In genomic region chr16:91224481-91225232, GRCm38 (mm10) we compare ENCODE assay signal across 8 mouse cellular contexts. TPM values are rescaled to one million over a fixed set of nuclear protein-coding genes. Genes with fewer than 3 reads are reported as not detected.
A peak's percentile ranks its signal among the peaks of the same experiment; 100 is the strongest.
DNase-seq lines count a peak whose midpoint lies in the region; ATAC-seq lines count a peak whose summit lies in the region.

No protein-coding gene starts in this region.

- 1% methylated on average over 26 of the region's 26 CpGs for WGBS in lung, embryonic 15.5 days
- WGBS in hindbrain, embryonic 10.5 days, result 1% methylated on average over 26 of the region's 26 CpGs
- 1% methylated on average over 26 of the region's 26 CpGs for whole genome bisulfite sequencing in midbrain, embryonic 10.5 days

- H3K4me3 ChIP-seq in lung, embryonic 15.5 days, result peak overlapping the region; percentile 22
- peak overlapping the region; percentile 46 for H3K4me3 ChIP-seq in hindbrain, embryonic 10.5 days
- peak overlapping the region; percentile 51 for H3K4me3 ChIP-seq in midbrain, embryonic 10.5 days

- H3K27ac ChIP-seq in lung, embryonic 15.5 days, result no peak overlapping the region
- no peak overlapping the region for H3K27ac ChIP-seq in hindbrain, embryonic 10.5 days
- H3K27ac ChIP-seq in midbrain, embryonic 10.5 days (replicated peaks), result peak overlapping the region; percentile 76; the same call in 1 of the 2 replicates

- H3K4me2 ChIP-seq in lung, embryonic 15.5 days, result peak overlapping the region; percentile 50

- ATAC-seq in lung, embryonic 15.5 days (ENCODE audit: borderline replicate concordance, extremely low read depth, low FRiP score, low TSS enrichment), result no peak
- ATAC-seq in erythroid progenitor cell, adult 5-6 weeks (replicated peaks; ENCODE audit: low FRiP score, poor library complexity, severe bottlenecking), result no peak

- no peak overlapping the region for H3K9ac ChIP-seq in lung, embryonic 15.5 days

- peaks cover 31% of the 10 kb centered on the region for H3K4me1 ChIP-seq in lung, embryonic 15.5 days
- H3K4me1 ChIP-seq in hindbrain, embryonic 10.5 days (replicated peaks), result peaks cover 62% of the 10 kb centered on the region
- peaks cover 82% of the 10 kb centered on the region for H3K4me1 ChIP-seq in midbrain, embryonic 10.5 days

- peaks cover 100% of the 10 kb centered on the region for H3K27me3 ChIP-seq in lung, embryonic 15.5 days
- H3K27me3 ChIP-seq in hindbrain, embryonic 10.5 days (ENCODE audit: insufficient read depth, poor library complexity, severe bottlenecking), result peaks cover 100% of the 10 kb centered on the region
- H3K27me3 ChIP-seq in midbrain, embryonic 10.5 days (ENCODE audit: low read depth, poor library complexity, severe bottlenecking), result peaks cover 100% of the 10 kb centered on the region

- peak; percentile 3 to 18 for DNase-seq in adrenal gland, postnatal 36 days
- DNase-seq in adrenal gland, adult 2 months, result no peak
- DNase-seq in lung, postnatal 4 days, result no peak
- peak; percentile 52 for DNase-seq in hindbrain, embryonic 10.5 days (ENCODE audit: low spot score)
- DNase-seq in midbrain, embryonic 10.5 days (ENCODE audit: low spot score), result peak; percentile 71
- no peak for DNase-seq in MN1 (ENCODE audit: low spot score)

- H3K9me3 ChIP-seq in lung, embryonic 15.5 days, result no peaks in the 10 kb centered on the region
- H3K9me3 ChIP-seq in hindbrain, embryonic 10.5 days, result no peaks in the 10 kb centered on the region
- H3K9me3 ChIP-seq in midbrain, embryonic 10.5 days (replicated peaks), result no peaks in the 10 kb centered on the region

- H3K36me3 ChIP-seq in lung, embryonic 15.5 days, result no peaks in the 10 kb centered on the region
- H3K36me3 ChIP-seq in hindbrain, embryonic 10.5 days, result no peaks in the 10 kb centered on the region
- H3K36me3 ChIP-seq in midbrain, embryonic 10.5 days, result no peaks in the 10 kb centered on the region

RNA-seq across cellular contexts. Expression of gene Olig2, which starts 0.6 kb away (rescaled TPM):
- total RNA-seq in adrenal gland, postnatal 36 days (2021), result not detected
- total RNA-seq in adrenal gland, adult 2 months (2021), result not detected
- not detected in 2 replicates for polyA plus RNA-seq in adrenal gland, adult 2 months (2012; rRNA removed)
- polyA plus RNA-seq in lung, embryonic 15.5 days (2015; fragmentation: Nextera tagmentation; extraction: Ambion mirVana), result not detected in 2 replicates
- polyA plus RNA-seq in hindbrain, embryonic 10.5 days (2016; fragmentation: Nextera tagmentation; extraction: Ambion mirVana), result 1.4 and 1.9 TPM in 2 replicates
- 7.4 and 7.6 TPM in 2 replicates for polyA plus RNA-seq in midbrain, embryonic 10.5 days (2016; fragmentation: Nextera tagmentation; extraction: Ambion mirVana)
- not detected in 2 replicates for total RNA-seq in erythroid progenitor cell, adult 5-6 weeks (2015; ENCODE audit: low replicate concordance)
- total RNA-seq in erythroid progenitor cell, adult 5-6 weeks (2017; ENCODE audit: low replicate concordance), result not detected in 2 replicates

RNA-seq across cellular contexts. Expression of gene Olig1, which starts 44.9 kb away (rescaled TPM):
- under 1 TPM; 0.36 to 0.50 TPM for total RNA-seq in adrenal gland, postnatal 36 days (2021)
- total RNA-seq in adrenal gland, adult 2 months (2021), result under 1 TPM; 0.37 to 0.86 TPM
- 0.49 and 2.2 TPM in 2 replicates for polyA plus RNA-seq in adrenal gland, adult 2 months (2012; rRNA removed)
- 0.08 and 0.09 TPM in 2 replicates for polyA plus RNA-seq in lung, embryonic 15.5 days (2015; fragmentation: Nextera tagmentation; extraction: Ambion mirVana)
- 1.4 and 1.5 TPM in 2 replicates for polyA plus RNA-seq in hindbrain, embryonic 10.5 days (2016; fragmentation: Nextera tagmentation; extraction: Ambion mirVana)
- polyA plus RNA-seq in midbrain, embryonic 10.5 days (2016; fragmentation: Nextera tagmentation; extraction: Ambion mirVana), result 8.8 and 9.7 TPM in 2 replicates
- total RNA-seq in erythroid progenitor cell, adult 5-6 weeks (2015; ENCODE audit: low replicate concordance), result not detected in 2 replicates
- total RNA-seq in erythroid progenitor cell, adult 5-6 weeks (2017; ENCODE audit: low replicate concordance), result not detected in 2 replicates

Comparison
In these comparisons a context has a peak if more than half of its experiments do, and no peak if none do; other contexts are left out.
1. DNase-seq: peak in adrenal gland, postnatal 36 days (2 of 2), hindbrain, embryonic 10.5 days (single experiment) and midbrain, embryonic 10.5 days (single experiment); none in adrenal gland, adult 2 months (single experiment), lung, postnatal 4 days (0 of 2) and MN1 (single experiment).
2. Peak in every context shown above with its lines, with median percentiles within 50 percentile points of each other: H3K4me3 ChIP-seq.